Mouse (Mus musculus) neural tube, embryonic 11.5 days (tissue): ENCODE results near the gene Rbms3. TPM values are rescaled to one million over a fixed set of nuclear protein-coding genes. Genes with fewer than 3 reads are reported as not detected.

Experiments
- ATAC-seq: fragments of 200-750 bp; cut with Nextera tagmentation; 2 replicates; pipeline ENCODE4 v1.8.0; 2017; ENCODE audit warnings: moderate number of reproducible peaks, mild to moderate bottlenecking, moderate TSS enrichment, moderate library complexity; ENCODE audit not compliant: insufficient read depth, low FRiP score, low TSS enrichment
- DNase-seq: peaks from one replicate; pipeline ENCODE4 v3.0.0-alpha.2; 2015; ENCODE audit warnings: low spot score
- H3K27ac ChIP-seq: fragments of 300-500 bp; sonication (generic); 2 replicates; pipeline ENCODE4 v1.5.1; 2014; ENCODE audit warnings: low read depth, mild to moderate bottlenecking, low read length
- H3K27me3 ChIP-seq: fragments of 300-500 bp; sonication (generic); 2 replicates; pipeline ENCODE4 v1.6.1; 2014; ENCODE audit warnings: mild to moderate bottlenecking, low read length, mixed read lengths; ENCODE audit not compliant: control insufficient read depth, insufficient read depth
- H3K36me3 ChIP-seq: fragments of 300-500 bp; sonication (generic); 2 replicates; pipeline ENCODE4 v1.6.1; 2014; ENCODE audit warnings: mild to moderate bottlenecking, low read length, moderate library complexity, mixed read lengths; ENCODE audit not compliant: control insufficient read depth, insufficient read depth
- H3K4me1 ChIP-seq: fragments of 300-500 bp; sonication (generic); 2 replicates; pipeline ENCODE4 v1.6.1; 2014; ENCODE audit warnings: low read length, mixed read lengths; ENCODE audit not compliant: control insufficient read depth, insufficient read depth
- H3K4me2 ChIP-seq: fragments of 300-500 bp; sonication (generic); 2 replicates; pipeline ENCODE4 v1.6.1; 2014; ENCODE audit warnings: low read depth, mild to moderate bottlenecking, moderate library complexity
- H3K4me3 ChIP-seq: fragments of 300-500 bp; sonication (generic); 2 replicates; pipeline ENCODE4 v1.5.1; 2014; ENCODE audit warnings: low read depth, low read length
- H3K9ac ChIP-seq: fragments of 300-500 bp; sonication (generic); 2 replicates; pipeline ENCODE4 v1.6.1; 2014; ENCODE audit warnings: mild to moderate bottlenecking, low read length
- H3K9me3 ChIP-seq: fragments of 300-500 bp; sonication (generic); 2 replicates; pipeline ENCODE4 v1.6.1; 2016; ENCODE audit warnings: low read length; ENCODE audit not compliant: control insufficient read depth
- WGBS: fragments of 180-500 bp; shearing (Covaris S2); extraction: QIAGEN DNeasy Blood & Tissue Kit; methylation state at CpG from one replicate; pipeline ENCODE4 v1.1.7; 2014; 5-methylcytosine and 5-hydroxymethylcytosine counted together
- polyA plus RNA-seq: library from polyadenylated mRNA; unstranded; fragments of >200 nt; fragmentation: Nextera tagmentation; extraction: Ambion mirVana; gene quantifications from 2 replicates; pipeline ENCODE4 v1.2.1, GENCODE M21; 2014

Rbms3 gene
- polyA plus RNA-seq, 1 experiment from 2014 or later: 60.1 TPM

- no peaks in the 10 kb centered on the region for H3K27me3 ChIP-seq
- ATAC-seq (no peak), DNase-seq (no peak)
- H3K4me2 ChIP-seq: no peak overlapping the region
- H3K27ac ChIP-seq: no peak overlapping the region
- no peaks in the 10 kb centered on the region for H3K4me1 ChIP-seq
- H3K9me3 ChIP-seq: peaks cover 3% of the 10 kb centered on the region; the same call in 1 of the 2 replicates
- no peaks in the 10 kb centered on the region for H3K36me3 ChIP-seq
- 80% methylated on average over 2 of the region's 2 CpGs for WGBS
- H3K9ac ChIP-seq: no peak overlapping the region
- H3K4me3 ChIP-seq: no peak overlapping the region
Measured at GRCm38 (mm10) chr9:117435856-117436255, 193.9 kb downstream of the Rbms3 start.

DNA sequence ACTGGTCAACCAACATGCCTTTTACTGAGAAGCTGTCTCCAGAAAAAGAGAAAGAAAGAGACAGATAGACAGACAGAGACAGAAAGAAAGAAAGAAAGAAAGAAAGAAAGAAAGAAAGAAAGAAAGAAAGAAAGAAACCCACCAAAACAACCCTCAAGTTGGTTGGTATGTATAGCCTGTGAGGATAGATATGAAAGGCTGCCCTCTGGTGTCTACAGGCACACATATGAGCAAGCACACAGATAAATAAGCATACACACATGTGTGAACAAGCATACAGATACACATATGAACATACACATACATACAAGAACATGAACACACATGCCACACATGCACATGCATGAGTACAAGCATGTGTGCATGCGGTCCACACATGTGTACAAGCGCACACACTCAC is 199.0 kb downstream of the Rbms3 start:
- WGBS: 86% methylated on average over 2 of the region's 2 CpGs
- Histone ChIP-seq H3K4me3 (no peak overlapping the region), H3K9ac (no peak overlapping the region), H3K4me2 (no peak overlapping the region), H3K4me1 (no peaks in the 10 kb centered on the region), H3K36me3 (no peaks in the 10 kb centered on the region), H3K9me3 (peaks cover 3% of the 10 kb centered on the region; the same call in 1 of the 2 replicates), H3K27me3 (no peaks in the 10 kb centered on the region), H3K27ac (no peak overlapping the region)
- DNase-seq (no peak), ATAC-seq (no peak)

DNA sequence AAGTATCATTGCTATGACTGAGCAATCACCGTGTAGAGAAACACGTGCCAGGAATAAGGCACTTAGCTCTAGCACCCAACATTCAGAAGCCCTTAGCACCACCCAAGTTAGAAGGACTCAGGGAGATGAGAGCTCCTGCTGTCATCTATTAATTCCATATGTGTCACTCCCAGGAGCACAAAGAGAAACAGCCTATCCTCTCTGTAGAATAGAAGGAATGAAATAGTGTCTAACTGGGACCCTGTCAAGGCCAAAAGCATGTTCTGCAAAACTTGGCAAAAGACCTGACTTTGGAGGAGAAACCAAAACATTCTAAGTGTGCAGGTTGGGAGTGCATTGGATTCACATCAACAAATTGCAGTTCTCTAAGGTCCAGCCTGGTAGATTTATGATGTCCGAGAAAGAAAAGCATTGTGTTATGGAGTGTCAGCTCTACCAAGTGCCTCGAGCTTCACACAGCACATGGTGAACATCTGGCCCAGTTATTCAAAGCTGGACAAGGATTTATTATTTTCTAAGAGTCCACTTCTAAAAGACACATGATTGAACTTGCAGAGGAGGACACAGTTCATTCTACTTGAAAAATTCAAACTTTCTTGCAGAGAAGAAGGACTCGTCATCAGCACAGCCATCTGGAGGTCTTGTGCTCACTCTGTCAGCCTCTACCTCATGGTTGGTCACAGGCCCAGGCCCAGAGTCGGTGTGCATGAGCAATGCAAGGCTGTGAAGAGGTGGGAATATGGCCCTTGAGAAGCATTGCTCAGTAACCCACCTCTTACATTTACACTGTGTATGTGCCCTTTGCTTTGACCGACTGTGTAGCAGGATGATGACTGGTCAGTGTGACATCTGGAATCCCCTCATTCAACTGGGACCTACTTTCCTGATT is 200.3 kb downstream of the Rbms3 start:
- Histone ChIP-seq H3K27ac (no peak overlapping the region), H3K36me3 (no peaks in the 10 kb centered on the region), H3K27me3 (no peaks in the 10 kb centered on the region), H3K4me1 (no peaks in the 10 kb centered on the region), H3K4me2 (no peak overlapping the region), H3K4me3 (no peak overlapping the region), H3K9ac (no peak overlapping the region), H3K9me3 (no peaks in the 10 kb centered on the region)
- DNase-seq (no peak), ATAC-seq (no peak)
- 60% methylated on average over 7 of the region's 7 CpGs for WGBS

DNA sequence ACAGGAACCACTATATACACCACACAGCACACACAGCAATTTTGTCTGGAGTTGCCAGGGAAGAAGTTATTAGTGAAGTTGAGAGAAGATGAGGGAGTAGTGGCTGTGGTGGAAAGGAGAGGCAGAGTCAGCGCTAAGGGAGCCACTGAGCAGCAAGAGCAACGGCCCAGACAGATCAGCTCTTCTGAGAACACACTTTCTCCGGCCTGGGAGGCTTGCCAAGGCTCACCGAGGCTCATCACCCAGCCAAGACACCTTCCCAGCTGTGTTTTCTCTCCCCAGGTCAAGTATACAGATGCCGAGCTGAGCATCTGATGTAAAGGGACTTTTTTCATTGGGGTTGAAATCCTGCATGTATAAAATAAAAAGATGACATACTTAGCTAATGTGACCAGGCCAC is 206.5 kb downstream of the Rbms3 start:
- Histone ChIP-seq H3K9ac (no peak overlapping the region), H3K27me3 (no peaks in the 10 kb centered on the region), H3K4me1 (no peaks in the 10 kb centered on the region), H3K9me3 (no peaks in the 10 kb centered on the region), H3K4me3 (no peak overlapping the region), H3K4me2 (no peak overlapping the region), H3K27ac (no peak overlapping the region), H3K36me3 (no peaks in the 10 kb centered on the region)
- no peak for DNase-seq
- no peak for ATAC-seq
- 85% methylated on average over 5 of the region's 5 CpGs for WGBS

DNA sequence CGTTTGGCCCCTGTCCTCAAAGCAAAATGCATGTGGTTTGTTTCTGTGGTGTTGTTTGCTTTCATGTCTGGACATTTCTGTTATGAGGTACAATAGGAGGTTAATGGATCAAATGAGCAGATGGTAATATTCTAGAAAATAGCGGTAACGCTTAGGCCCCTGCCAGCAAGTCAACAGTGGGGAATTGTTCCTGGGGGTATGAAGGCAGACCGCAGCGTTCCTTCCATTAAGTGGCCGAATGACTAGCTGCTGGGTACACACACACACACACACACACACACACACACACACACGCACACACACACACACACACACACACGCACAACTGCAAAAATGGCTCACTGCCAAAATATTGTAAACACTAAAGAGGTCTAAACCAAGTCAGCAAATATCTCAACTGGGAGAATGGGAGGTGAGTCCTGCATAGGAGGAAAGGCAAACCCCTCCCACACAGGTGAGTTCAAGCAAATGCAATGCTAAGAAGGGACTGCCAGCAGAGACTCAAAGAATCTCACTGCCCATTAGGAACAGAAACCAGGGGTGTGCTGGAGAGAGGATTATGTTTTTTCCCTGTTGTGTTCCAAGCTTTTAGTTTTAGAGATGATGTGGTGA is 209.7 kb downstream of the Rbms3 start:
- no peak for ATAC-seq
- WGBS: 78% methylated on average over 8 of the region's 8 CpGs
- no peak overlapping the region for H3K27ac ChIP-seq

DNA sequence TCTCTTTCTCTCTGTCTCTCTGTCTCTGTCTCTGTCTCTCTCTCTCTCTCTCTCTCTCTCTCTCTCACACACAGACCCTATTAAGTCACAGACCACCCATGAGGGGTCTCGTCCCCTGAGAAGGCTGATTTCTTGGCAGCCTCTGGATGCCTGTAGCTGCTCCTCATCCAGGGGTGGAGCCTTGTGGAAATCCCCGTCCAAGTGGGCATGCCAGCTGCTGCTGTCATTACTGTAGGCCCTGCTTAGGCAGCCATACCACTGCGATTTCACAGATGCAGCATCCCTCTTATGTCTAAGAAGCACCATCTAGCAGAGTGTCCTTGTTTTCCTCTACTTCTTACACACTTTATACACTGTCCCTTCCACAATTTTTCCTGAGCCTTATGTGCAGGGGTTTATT is 216.5 kb downstream of the Rbms3 start:
- Histone ChIP-seq H3K27ac (no peak overlapping the region), H3K36me3 (no peaks in the 10 kb centered on the region), H3K4me1 (no peaks in the 10 kb centered on the region), H3K27me3 (no peaks in the 10 kb centered on the region), H3K9ac (no peak overlapping the region), H3K9me3 (no peaks in the 10 kb centered on the region), H3K4me2 (no peak overlapping the region), H3K4me3 (no peak overlapping the region)
- DNase-seq (no peak), ATAC-seq (no peak)
- 35% methylated on average over 3 of the region's 3 CpGs for WGBS

More for the DNA sequence above, 209.7 kb downstream of the Rbms3 start:
- H3K4me2 ChIP-seq: no peak overlapping the region
- no peaks in the 10 kb centered on the region for H3K4me1 ChIP-seq
- no peaks in the 10 kb centered on the region for H3K27me3 ChIP-seq
- DNase-seq: no peak
- H3K36me3 ChIP-seq: no peaks in the 10 kb centered on the region
- no peak overlapping the region for H3K9ac ChIP-seq
- H3K9me3 ChIP-seq: no peaks in the 10 kb centered on the region
- no peak overlapping the region for H3K4me3 ChIP-seq

DNA sequence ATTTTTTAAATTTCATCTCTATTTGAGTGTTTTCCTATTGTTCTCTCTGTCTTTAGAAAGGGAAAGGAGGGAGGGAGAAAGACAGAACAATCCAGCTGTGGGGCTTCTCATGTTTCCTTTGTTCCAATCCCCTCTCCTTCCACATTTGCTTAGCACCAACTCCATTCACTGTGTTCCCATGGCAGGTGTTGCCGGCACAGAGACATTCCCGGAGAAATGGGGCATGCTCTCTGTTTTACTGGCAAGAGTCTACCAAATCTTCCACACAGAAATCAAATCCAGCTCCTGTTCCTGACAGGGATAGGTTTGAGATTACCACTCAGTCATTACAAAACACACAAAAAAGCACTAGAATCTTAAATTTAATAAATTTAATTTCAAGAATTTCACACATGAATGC is 217.1 kb downstream of the Rbms3 start:
- DNase-seq (no peak), ATAC-seq (no peak)
- no peaks in the 10 kb centered on the region for H3K9me3 ChIP-seq
- WGBS: 26% methylated on average over 2 of the region's 2 CpGs
- H3K4me1 ChIP-seq: no peaks in the 10 kb centered on the region
- H3K4me2 ChIP-seq: no peak overlapping the region
- H3K4me3 ChIP-seq: no peak overlapping the region
- no peaks in the 10 kb centered on the region for H3K27me3 ChIP-seq
- H3K27ac ChIP-seq: no peak overlapping the region
- H3K36me3 ChIP-seq: no peaks in the 10 kb centered on the region
- H3K9ac ChIP-seq: no peak overlapping the region

DNA sequence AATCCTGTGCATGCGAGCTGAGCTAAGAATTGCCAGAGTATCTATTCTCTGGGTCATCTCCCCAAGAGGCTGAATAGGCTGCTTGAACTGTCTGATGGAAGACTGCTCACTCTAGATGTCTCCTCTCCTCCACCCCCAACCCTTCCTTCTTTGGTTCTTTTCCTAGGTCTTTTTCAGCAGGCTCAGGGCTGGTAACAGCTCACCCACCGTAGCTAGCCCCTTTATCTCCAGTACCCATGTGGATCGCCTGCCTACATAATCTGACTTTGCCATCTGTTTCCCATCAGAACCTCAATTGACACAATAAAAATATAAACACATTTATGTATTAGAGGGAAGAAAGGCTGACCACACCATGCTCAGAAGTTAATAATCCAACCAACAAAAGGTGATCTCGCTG is 225.1 kb downstream of the Rbms3 start:
- no peak for ATAC-seq
- WGBS: 85% methylated on average over 4 of the region's 4 CpGs
- no peak overlapping the region for H3K4me3 ChIP-seq

GRCm38 (mm10) chr9:117400262-117400671 is 229.4 kb downstream of the Rbms3 start:
- H3K27me3 ChIP-seq: no peaks in the 10 kb centered on the region
- no peak overlapping the region for H3K9ac ChIP-seq
- no peak overlapping the region for H3K27ac ChIP-seq
- no peak for ATAC-seq
- 27% methylated on average over 7 of the region's 7 CpGs for WGBS
- DNase-seq: no peak
- no peaks in the 10 kb centered on the region for H3K36me3 ChIP-seq
- H3K4me1 ChIP-seq: no peaks in the 10 kb centered on the region; the same call in 1 of the 2 replicates
- no peak overlapping the region for H3K4me3 ChIP-seq
- H3K9me3 ChIP-seq: no peaks in the 10 kb centered on the region
- no peak overlapping the region for H3K4me2 ChIP-seq

More for the DNA sequence above, 225.1 kb downstream of the Rbms3 start:
- no peak overlapping the region for H3K4me2 ChIP-seq
- no peaks in the 10 kb centered on the region for H3K36me3 ChIP-seq
- H3K27me3 ChIP-seq: no peaks in the 10 kb centered on the region
- no peaks in the 10 kb centered on the region; the same call in 1 of the 2 replicates for H3K4me1 ChIP-seq
- no peak overlapping the region for H3K9ac ChIP-seq
- H3K9me3 ChIP-seq: no peaks in the 10 kb centered on the region
- DNase-seq: no peak
- no peak overlapping the region for H3K27ac ChIP-seq
